Mouse (Mus musculus) MEL (cell line): ENCODE measurements around the gene Rnf26. TPM values are rescaled to one million over a fixed set of nuclear protein-coding genes. Genes with fewer than 3 reads are reported as not detected.

Experiments
- DNase-seq: peaks from one replicate; pipeline ENCODE4 v3.0.0; 2011; ENCODE audit warnings: low read depth, low spot score
- H3K27ac ChIP-seq: 2 replicates; pipeline ENCODE4 v1.5.1; 2012; ENCODE audit warnings: low read depth, mild to moderate bottlenecking, control low read depth, low read length, moderate library complexity; ENCODE audit not compliant: control insufficient read depth
- H3K27me3 ChIP-seq, 2 experiments: fragments of 150-350 bp in 1 of 2; sonication (generic) in 1 of 2; 2 replicates each; pipeline ENCODE4 v1.6.1; 2012; ENCODE audit warnings: low read length in 2 of 2, mild to moderate bottlenecking in 2 of 2, improper control_type of control experiment in 1 of 2, moderate library complexity in 1 of 2; ENCODE audit not compliant: insufficient read depth in 2 of 2, control insufficient read depth in 1 of 2
- H3K36me3 ChIP-seq, 2 experiments: 2 replicates each; pipeline ENCODE4 v1.6.1; 2012 to 2014; ENCODE audit warnings: low read length in 2 of 2, improper control_type of control experiment in 1 of 2, inconsistent platforms in 1 of 2, mild to moderate bottlenecking in 1 of 2; ENCODE audit not compliant: insufficient read depth in 2 of 2, control insufficient read depth in 1 of 2
- H3K4me1 ChIP-seq, 2 experiments: fragments of 150-350 bp in 1 of 2; sonication (generic) in 1 of 2; 2 replicates each; pipeline ENCODE4 v1.6.1; 2012; ENCODE audit warnings: low read length in 2 of 2, improper control_type of control experiment in 1 of 2, mild to moderate bottlenecking in 1 of 2; ENCODE audit not compliant: insufficient read depth in 2 of 2, control insufficient read depth in 1 of 2
- H3K4me3 ChIP-seq, 2 experiments: fragments of 150-350 bp in 1 of 2; sonication (generic) in 1 of 2; 2 replicates each; pipeline ENCODE4 v1.5.1; 2012; ENCODE audit warnings: low read depth in 2 of 2, low read length in 2 of 2, mild to moderate bottlenecking in 2 of 2, moderate library complexity in 2 of 2, control low read depth in 1 of 2, improper control_type of control experiment in 1 of 2; ENCODE audit not compliant: control insufficient read depth in 1 of 2, insufficient read depth in 1 of 2
- H3K79me2 ChIP-seq: 2 replicates; pipeline ENCODE4 v1.6.1; 2012; ENCODE audit warnings: mild to moderate bottlenecking, low read length, moderate library complexity; ENCODE audit not compliant: control insufficient read depth, poor library complexity, insufficient read depth
- H3K9ac ChIP-seq: 2 replicates; pipeline ENCODE4 v1.6.1; 2012; ENCODE audit warnings: low read depth, mild to moderate bottlenecking, control low read depth, low read length, moderate library complexity; ENCODE audit not compliant: control insufficient read depth, poor library complexity, severe bottlenecking
- H3K9me3 ChIP-seq: fragments of 150-350 bp; sonication (generic); replicated peaks from 2 replicates; pipeline ENCODE4 v1.6.1; 2012; ENCODE audit warnings: mild to moderate bottlenecking, low read length, improper control_type of control experiment, moderate library complexity; ENCODE audit not compliant: insufficient read depth
- BHLHE40 ChIP-seq: IDR thresholded peaks from 2 replicates; pipeline ENCODE4 v1.6.1; 2012; ENCODE audit warnings: low read depth, mild to moderate bottlenecking, inconsistent platforms, low read length, improper control_type of control experiment, borderline replicate concordance
- CHD2 ChIP-seq: IDR thresholded peaks from 2 replicates; pipeline ENCODE4 v1.6.1; 2011; ENCODE audit warnings: low read length, improper control_type of control experiment
- E2F4 ChIP-seq: IDR thresholded peaks from 2 replicates; pipeline ENCODE4 v1.6.1; 2011; ENCODE audit warnings: low read depth, low read length, improper control_type of control experiment, borderline replicate concordance
- ELF1 ChIP-seq: IDR thresholded peaks from 2 replicates; pipeline ENCODE4 v1.6.1; 2014; ENCODE audit warnings: low read depth, mild to moderate bottlenecking, inconsistent platforms, low read length, improper control_type of control experiment, moderate library complexity
- EP300 ChIP-seq, 2 experiments: IDR thresholded peaks; 2 replicates each; pipeline ENCODE4 v1.6.1; 2011; ENCODE audit warnings: improper control_type of control experiment in 2 of 2, low read length in 2 of 2, low read depth in 1 of 2, mild to moderate bottlenecking in 1 of 2
- GABPA ChIP-seq: IDR thresholded peaks from 2 replicates; pipeline ENCODE4 v1.6.1; 2012; ENCODE audit warnings: low read depth, mild to moderate bottlenecking, inconsistent platforms, low read length, improper control_type of control experiment, moderate library complexity
- HCFC1 ChIP-seq: IDR thresholded peaks from 2 replicates; pipeline ENCODE4 v1.6.1; 2012; ENCODE audit warnings: low read depth, mild to moderate bottlenecking, inconsistent platforms, low read length, improper control_type of control experiment, moderate library complexity
- JUND ChIP-seq: IDR thresholded peaks from 2 replicates; pipeline ENCODE4 v1.6.1; 2011; ENCODE audit warnings: low read depth, mild to moderate bottlenecking, improper control_type of control experiment, low read length
- KAT2A ChIP-seq: conservative IDR thresholded peaks from 2 replicates; pipeline ENCODE4 v1.6.1; 2012; ENCODE audit warnings: low read depth, low read length, improper control_type of control experiment, inconsistent platforms
- MAFK ChIP-seq: IDR thresholded peaks from 2 replicates; pipeline ENCODE4 v1.6.1; 2011; ENCODE audit warnings: low read depth, mild to moderate bottlenecking, low read length, improper control_type of control experiment, borderline replicate concordance
- MAX ChIP-seq: IDR thresholded peaks from 2 replicates; pipeline ENCODE4 v1.6.1; 2011; ENCODE audit warnings: low read length, improper control_type of control experiment
- MAZ ChIP-seq: IDR thresholded peaks from 2 replicates; pipeline ENCODE4 v1.6.1; 2012; ENCODE audit warnings: low read depth, mild to moderate bottlenecking, inconsistent platforms, low read length, improper control_type of control experiment
- MXI1 ChIP-seq: IDR thresholded peaks from 2 replicates; pipeline ENCODE4 v1.6.1; 2011; ENCODE audit warnings: mild to moderate bottlenecking, low read depth, low read length, improper control_type of control experiment
- MYB ChIP-seq: IDR thresholded peaks from 2 replicates; pipeline ENCODE4 v1.6.1; 2011; ENCODE audit warnings: mild to moderate bottlenecking, low read depth, low read length, improper control_type of control experiment
- MYC ChIP-seq: IDR thresholded peaks from 2 replicates; pipeline ENCODE4 v1.6.1; 2011; ENCODE audit warnings: low read depth, mild to moderate bottlenecking, low read length, improper control_type of control experiment, moderate library complexity
- NELFE ChIP-seq: IDR thresholded peaks from 2 replicates; pipeline ENCODE4 v1.6.1; 2011; ENCODE audit warnings: low read depth, low read length, improper control_type of control experiment
- POLR2A ChIP-seq, 2 experiments: IDR thresholded peaks; 2 replicates each; pipeline ENCODE4 v1.6.1; 2011 to 2012; ENCODE audit warnings: low read length in 2 of 2, mild to moderate bottlenecking in 2 of 2, control low read depth in 1 of 2, improper control_type of control experiment in 1 of 2, low read depth in 1 of 2, moderate library complexity in 1 of 2; ENCODE audit not compliant: control insufficient read depth in 1 of 2, insufficient read depth in 1 of 2, poor library complexity in 1 of 2
- POLR2AphosphoS2 ChIP-seq: IDR thresholded peaks from 2 replicates; pipeline ENCODE4 v1.6.1; 2011; ENCODE audit warnings: low read length, improper control_type of control experiment
- POLR2AphosphoS5 ChIP-seq: IDR thresholded peaks from 2 replicates; pipeline ENCODE4 v1.6.1; 2012; ENCODE audit warnings: low read depth, borderline replicate concordance, mild to moderate bottlenecking, inconsistent platforms, low read length, moderate library complexity, mixed read lengths
- RAD21 ChIP-seq: IDR thresholded peaks from 2 replicates; pipeline ENCODE4 v1.6.1; 2011; ENCODE audit warnings: mild to moderate bottlenecking, low read depth, low read length, improper control_type of control experiment
- RCOR1 ChIP-seq: IDR thresholded peaks from 2 replicates; pipeline ENCODE4 v1.6.1; 2012; ENCODE audit warnings: low read depth, mild to moderate bottlenecking, inconsistent platforms, low read length, improper control_type of control experiment
- SIN3A ChIP-seq: IDR thresholded peaks from 2 replicates; pipeline ENCODE4 v1.6.1; 2012; ENCODE audit warnings: low read length, improper control_type of control experiment, inconsistent platforms
- SMC3 ChIP-seq: IDR thresholded peaks from 2 replicates; pipeline ENCODE4 v1.6.1; 2011; ENCODE audit warnings: low read depth, low read length, improper control_type of control experiment
- TAL1 ChIP-seq: IDR thresholded peaks from 2 replicates; pipeline ENCODE4 v1.6.1; 2012; ENCODE audit warnings: mild to moderate bottlenecking, inconsistent platforms, low read length, moderate library complexity, mixed read lengths
- TBP ChIP-seq: IDR thresholded peaks from 2 replicates; pipeline ENCODE4 v1.8.0; 2011; ENCODE audit warnings: low read depth, low read length, improper control_type of control experiment
- TCF12 ChIP-seq: IDR thresholded peaks from 2 replicates; pipeline ENCODE4 v1.6.1; 2014; ENCODE audit warnings: low read depth, mild to moderate bottlenecking, inconsistent platforms, low read length, improper control_type of control experiment, moderate library complexity
- UBTF ChIP-seq: IDR thresholded peaks from 2 replicates; pipeline ENCODE4 v1.6.1; 2012; ENCODE audit warnings: low read depth, mild to moderate bottlenecking, inconsistent platforms, low read length, improper control_type of control experiment, moderate library complexity, borderline replicate concordance; ENCODE audit not compliant: insufficient read depth
- USF1 ChIP-seq: IDR thresholded peaks from 2 replicates; pipeline ENCODE4 v1.6.1; 2014; ENCODE audit warnings: low read depth, mild to moderate bottlenecking, inconsistent platforms, low read length, improper control_type of control experiment, moderate library complexity
- USF2 ChIP-seq, 2 experiments: IDR thresholded peaks; 2 replicates each; pipeline ENCODE4 v1.6.1; 2011 to 2012; ENCODE audit warnings: improper control_type of control experiment in 2 of 2, low read length in 2 of 2, borderline replicate concordance in 1 of 2, inconsistent platforms in 1 of 2, low read depth in 1 of 2, mild to moderate bottlenecking in 1 of 2; ENCODE audit not compliant: insufficient read depth in 1 of 2
- polyA plus RNA-seq, 2 experiments: library from polyadenylated mRNA; stranded (reverse) in 1 of 2; unstranded in 1 of 2; fragments of >175 nt in 1 of 2; fragments of >200 nt in 1 of 2; gene quantifications; 2 replicates each; pipeline versions ENCODE4 v1.2.1 to v1.2.4; 2012; ENCODE audit warnings: low replicate concordance in 2 of 2, low read depth in 1 of 2; ENCODE audit not compliant: insufficient read length in 2 of 2, insufficient read depth in 1 of 2, missing spikeins in 1 of 2
- total RNA-seq: library from RNA; depleted of rRNA; stranded (reverse); fragments of 300-350 nt; gene quantifications from 2 replicates; pipeline ENCODE4 v1.2.3, GENCODE M21; 2012

Gene Rnf26
- total and polyA plus RNA-seq, 3 experiments: 14.0 to 55.1 TPM; not detected in 1

DNA sequence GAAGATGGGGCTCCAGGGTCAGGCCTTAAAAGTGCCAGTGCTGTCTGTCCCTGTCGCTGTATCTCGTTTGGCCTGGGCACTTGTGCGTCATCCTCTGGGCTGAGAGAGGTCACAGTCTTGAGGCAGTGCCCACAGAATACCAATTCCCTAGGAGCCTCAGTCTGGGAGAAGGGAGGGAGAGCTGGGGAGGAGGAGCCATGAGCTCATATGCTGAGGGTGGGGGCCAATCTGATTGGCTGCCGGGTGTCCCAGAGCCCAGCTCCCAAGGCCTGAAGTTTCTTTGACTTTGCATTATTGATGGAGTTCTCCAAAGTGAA is 40.8 kb downstream of the Rnf26 start:
- Histone ChIP-seq H3K4me1 (peaks cover 0 to 6% of the 10 kb centered on the region in 2 experiments; a peak in 1 of 4 replicates), H3K36me3 (peaks cover 0 to under 1% of the 10 kb centered on the region in 2 experiments; a peak in 1 of 4 replicates), H3K4me3 (no peak overlapping the region), H3K9ac (no peak overlapping the region), H3K9me3 (no peaks in the 10 kb centered on the region), H3K27me3 (no peaks in the 10 kb centered on the region), H3K27ac (no peak overlapping the region), H3K79me2 (no peaks in the 10 kb centered on the region)
- TF ChIP-seq MAX (no peak), USF1 (no peak), ELF1 (no peak), NELFE (no peak), RAD21 (no peak), POLR2AphosphoS5 (no peak), GABPA (no peak), RCOR1 (no peak), MYB (no peak), UBTF (no peak), CHD2 (no peak), TBP (no peak), BHLHE40 (no peak), MYC (no peak), TCF12 (no peak), MAZ (no peak), KAT2A (no peak), HCFC1 (no peak)
- no peak for DNase-seq

DNA sequence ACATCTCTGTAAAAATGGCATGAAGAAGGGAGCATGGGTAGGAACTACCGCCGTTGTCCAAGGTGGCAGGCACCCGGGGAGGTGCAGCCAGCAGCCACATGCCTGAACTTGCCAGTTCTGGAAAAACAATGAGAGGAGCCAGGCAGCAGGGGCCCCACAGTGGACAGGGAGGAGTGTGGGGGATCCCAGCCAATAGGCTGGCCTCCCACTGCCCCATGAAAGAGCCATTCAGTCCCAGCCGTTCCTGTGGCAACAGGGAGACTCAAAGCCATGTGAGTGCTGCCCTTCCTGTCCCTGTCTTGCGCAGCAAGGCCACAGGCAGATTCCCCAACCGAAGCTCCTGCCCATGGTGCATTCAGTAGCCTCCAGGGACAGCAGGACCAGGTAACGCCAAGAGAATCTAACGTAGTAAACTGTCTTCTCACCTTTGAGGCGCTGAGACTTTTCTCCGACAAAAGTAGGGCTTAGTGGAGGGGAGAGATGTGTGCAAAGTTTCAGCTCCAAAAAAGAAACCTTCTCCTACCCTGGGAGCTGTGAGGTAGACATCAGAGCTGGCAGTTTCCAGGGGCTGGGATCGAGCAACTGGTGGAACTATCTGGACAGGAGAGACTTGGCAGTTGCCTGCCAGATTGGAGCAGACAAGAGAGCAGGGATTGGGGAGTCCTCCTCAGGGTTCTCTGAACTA is 41.3 kb downstream of the Rnf26 start:
- Histone ChIP-seq H3K79me2 (no peaks in the 10 kb centered on the region; the same call in 1 of the 2 replicates), H3K4me1 (peaks cover 0 to 10% of the 10 kb centered on the region in 2 experiments; a peak in 1 of 4 replicates), H3K9me3 (no peaks in the 10 kb centered on the region), H3K36me3 (peaks cover 0 to 3% of the 10 kb centered on the region in 2 experiments; a peak in 1 of 4 replicates), H3K27ac (no peak overlapping the region), H3K9ac (no peak overlapping the region), H3K4me3 (no peak overlapping the region), H3K27me3 (no peaks in the 10 kb centered on the region)
- TF ChIP-seq E2F4 (no peak), SMC3 (no peak), EP300 (IDR thresholded peaks at IDR 0.05; ENCODE audit: low read depth in 1 of 2, low read length in 2 of 2) (no peak), MAFK (no peak), UBTF (no peak), USF2 (IDR thresholded peaks at IDR 0.05; ENCODE audit: borderline replicate concordance in 1 of 2, insufficient read depth in 1 of 2, low read depth in 1 of 2, low read length in 2 of 2) (no peak), MAZ (no peak), SIN3A (no peak), MXI1 (no peak), POLR2AphosphoS2 (no peak), JUND (no peak), BHLHE40 (no peak), POLR2A (IDR thresholded peaks at IDR 0.05; ENCODE audit: control insufficient read depth in 1 of 2, insufficient read depth in 1 of 2, low read depth in 1 of 2, low read length in 2 of 2, poor library complexity in 1 of 2) (no peak), TAL1 (no peak)
- no peak for DNase-seq
